Mouse (Mus musculus) midbrain, postnatal 0 days (tissue): ENCODE measurements around the gene Vti1a. TPM values are rescaled to one million over a fixed set of nuclear protein-coding genes. Genes with fewer than 3 reads are reported as not detected.

ENCODE experiments used
- ATAC-seq: fragments of 200-750 bp; cut with Nextera tagmentation; 2 replicates; pipeline ENCODE4 v1.8.0; 2017; ENCODE audit warnings: moderate number of reproducible peaks, mild to moderate bottlenecking, moderate TSS enrichment, moderate library complexity; ENCODE audit not compliant: low FRiP score
- DNase-seq: peaks from one replicate; pipeline ENCODE4 v3.0.0-alpha.2; 2015; ENCODE audit warnings: low spot score
- H3K27ac ChIP-seq: fragments of 300-500 bp; sonication (generic); 2 replicates; pipeline ENCODE4 v1.5.1; 2014; ENCODE audit warnings: low read depth, mild to moderate bottlenecking, low read length, mixed read lengths
- H3K27me3 ChIP-seq: fragments of 300-500 bp; sonication (generic); 2 replicates; pipeline ENCODE4 v1.6.1; 2014; ENCODE audit warnings: low read length, control low read depth, mixed read lengths; ENCODE audit not compliant: insufficient read depth
- H3K36me3 ChIP-seq: fragments of 300-500 bp; sonication (generic); 2 replicates; pipeline ENCODE4 v1.6.1; 2014; ENCODE audit warnings: low read length, control low read depth, mixed read lengths; ENCODE audit not compliant: insufficient read depth
- H3K4me1 ChIP-seq: fragments of 300-500 bp; sonication (generic); 2 replicates; pipeline ENCODE4 v1.6.1; 2014; ENCODE audit warnings: mild to moderate bottlenecking, control low read depth, antibody characterized with exemption, low read length, mixed read lengths; ENCODE audit not compliant: insufficient read depth
- H3K4me2 ChIP-seq: fragments of 300-500 bp; sonication (generic); 2 replicates; pipeline ENCODE4 v1.6.1; 2014; ENCODE audit warnings: low read depth, mild to moderate bottlenecking, low read length, mixed read lengths; ENCODE audit not compliant: poor library complexity, severe bottlenecking
- H3K4me3 ChIP-seq: fragments of 300-500 bp; sonication (generic); 2 replicates; pipeline ENCODE4 v1.5.1; 2014; ENCODE audit warnings: low read depth, mild to moderate bottlenecking, low read length, moderate library complexity
- H3K9ac ChIP-seq: fragments of 300-500 bp; sonication (generic); replicated peaks from 2 replicates; pipeline ENCODE4 v1.6.1; 2014; ENCODE audit warnings: mild to moderate bottlenecking, low read length, moderate library complexity, mixed read lengths; ENCODE audit not compliant: poor library complexity, severe bottlenecking
- H3K9me3 ChIP-seq: fragments of 300-500 bp; sonication (generic); 2 replicates; pipeline ENCODE4 v1.6.1; 2016; ENCODE audit warnings: low read length, control low read depth
- CTCF ChIP-seq: IDR thresholded peaks from 2 replicates; pipeline ENCODE4 v1.5.1; 2016; ENCODE audit warnings: antibody characterized with exemption, mild to moderate bottlenecking
- WGBS: fragments of 180-500 bp; shearing (Covaris S2); extraction: QIAGEN DNeasy Blood & Tissue Kit; methylation state at CpG from one replicate; pipeline ENCODE4 v1.1.7; 2014; 5-methylcytosine and 5-hydroxymethylcytosine counted together
- polyA plus RNA-seq: library from polyadenylated mRNA; unstranded; fragments of >200 nt; fragmentation: Nextera tagmentation; extraction: Ambion mirVana; gene quantifications from 2 replicates; pipeline ENCODE4 v1.2.1, GENCODE M21; 2015
- total RNA-seq: library from RNA; depleted of rRNA; stranded (reverse); fragments of >200 nt; gene quantifications from 2 replicates; pipeline ENCODE4 v1.2.3, GENCODE M21; 2014

The Vti1a gene
- total and polyA plus RNA-seq, 2 experiments from 2014 or later: 34.2 to 43.2 TPM

GRCm38 (mm10) chr19:55622821-55623220 is 306.7 kb downstream of the Vti1a start:
- ATAC-seq (no peak), DNase-seq (no peak)
- Histone ChIP-seq H3K9me3 (no peaks in the 10 kb centered on the region), H3K9ac (no peak overlapping the region), H3K27me3 (no peaks in the 10 kb centered on the region), H3K27ac (no peak overlapping the region), H3K4me1 (peaks cover 3% of the 10 kb centered on the region; the same call in 1 of the 2 replicates), H3K36me3 (no peaks in the 10 kb centered on the region), H3K4me3 (no peak overlapping the region), H3K4me2 (no peak overlapping the region)
- WGBS: 79% methylated on average over 18 of the region's 18 CpGs
- no peak for TF ChIP-seq CTCF

DNA sequence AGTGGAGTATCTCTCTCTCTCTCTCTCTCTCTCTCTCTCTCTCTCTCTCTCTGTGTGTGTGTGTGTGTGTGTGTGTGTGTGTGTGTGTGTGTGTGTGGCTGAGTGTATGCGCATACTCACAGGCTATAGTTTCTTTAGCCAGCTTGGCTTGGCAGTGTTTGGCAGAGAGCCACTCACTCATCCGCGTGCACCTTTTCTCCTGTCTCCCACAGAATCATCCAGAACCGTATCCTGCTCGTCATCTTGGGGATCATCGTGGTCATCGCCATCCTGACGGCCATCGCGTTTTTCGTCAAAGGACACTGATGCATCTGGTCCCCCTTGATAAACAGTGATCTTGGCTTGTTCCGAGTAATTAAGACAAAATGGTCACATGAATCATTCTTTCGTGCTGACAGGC is 307.5 kb downstream of the Vti1a start:
- TF ChIP-seq CTCF: no peak
- Histone ChIP-seq H3K4me2 (no peak overlapping the region), H3K36me3 (no peaks in the 10 kb centered on the region), H3K9me3 (no peaks in the 10 kb centered on the region), H3K4me1 (peaks cover 3% of the 10 kb centered on the region; the same call in 1 of the 2 replicates), H3K27ac (no peak overlapping the region), H3K9ac (no peak overlapping the region), H3K4me3 (no peak overlapping the region), H3K27me3 (no peaks in the 10 kb centered on the region)
- DNase-seq (no peak), ATAC-seq (no peak)
- WGBS: 65% methylated on average over 13 of the region's 13 CpGs

DNA sequence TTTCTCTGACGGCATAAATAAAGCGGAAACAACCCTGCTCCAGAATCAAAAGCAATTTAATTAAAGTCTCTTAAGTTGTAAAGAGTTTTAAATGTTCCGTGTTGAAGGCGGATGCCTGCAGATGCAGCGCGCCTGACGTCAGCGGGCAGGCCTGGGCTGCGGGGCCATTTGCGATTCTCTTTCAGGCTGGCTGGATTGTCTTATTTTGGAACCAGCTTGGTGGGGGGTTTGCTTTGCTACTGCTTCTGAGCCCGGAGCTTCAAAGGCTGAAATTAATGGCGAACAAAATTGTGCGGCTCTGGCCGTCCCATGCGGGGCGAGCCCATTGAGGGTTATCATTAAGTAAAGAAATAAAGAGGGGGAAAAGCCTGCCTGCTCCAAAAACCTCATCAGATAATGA is 310.4 kb downstream of the Vti1a start:
- TF ChIP-seq CTCF: no peak
- peak overlapping the region; percentile 71 for H3K27ac ChIP-seq
- H3K9ac ChIP-seq: no peak overlapping the region
- peaks cover 3% of the 10 kb centered on the region; the same call in 1 of the 2 replicates for H3K4me1 ChIP-seq
- DNase-seq (no peak), ATAC-seq (no peak)
- 29% methylated on average over 16 of the region's 16 CpGs for WGBS
- peak overlapping the region; percentile 39 for H3K4me2 ChIP-seq
- no peaks in the 10 kb centered on the region for H3K9me3 ChIP-seq
- H3K4me3 ChIP-seq: no peak overlapping the region
- no peaks in the 10 kb centered on the region for H3K36me3 ChIP-seq
- no peaks in the 10 kb centered on the region for H3K27me3 ChIP-seq

- no peak overlapping the region for H3K4me3 ChIP-seq
- H3K9ac ChIP-seq: no peak overlapping the region
- ATAC-seq (no peak), DNase-seq (no peak)
- H3K27ac ChIP-seq: peak overlapping the region; percentile 71
- peak overlapping the region; percentile 39; the same call in 1 of the 2 replicates for H3K4me2 ChIP-seq
- TF ChIP-seq CTCF: no peak
- WGBS: 37% methylated on average over 12 of the region's 12 CpGs
- H3K27me3 ChIP-seq: no peaks in the 10 kb centered on the region
- no peaks in the 10 kb centered on the region for H3K9me3 ChIP-seq
- peaks cover 3% of the 10 kb centered on the region; the same call in 1 of the 2 replicates for H3K4me1 ChIP-seq
- H3K36me3 ChIP-seq: no peaks in the 10 kb centered on the region
Measured at GRCm38 (mm10) chr19:55626952-55627351, 310.9 kb downstream of the Vti1a start.

GRCm38 (mm10) chr19:55635488-55635887 is 319.4 kb downstream of the Vti1a start:
- TF ChIP-seq CTCF: no peak
- H3K4me2 ChIP-seq: no peak overlapping the region
- DNase-seq (peak; percentile 39), ATAC-seq (no peak)
- no peak overlapping the region for H3K27ac ChIP-seq
- H3K27me3 ChIP-seq: no peaks in the 10 kb centered on the region
- H3K9me3 ChIP-seq: no peaks in the 10 kb centered on the region
- no peak overlapping the region for H3K9ac ChIP-seq
- 34% methylated on average over 15 of the region's 15 CpGs for WGBS
- no peaks in the 10 kb centered on the region for H3K36me3 ChIP-seq
- no peak overlapping the region for H3K4me3 ChIP-seq
- no peaks in the 10 kb centered on the region for H3K4me1 ChIP-seq

- ATAC-seq (no peak), DNase-seq (no peak)
- 91% methylated on average over 6 of the region's 6 CpGs for WGBS
- H3K9me3 ChIP-seq: no peaks in the 10 kb centered on the region
- H3K4me1 ChIP-seq: peaks cover 2% of the 10 kb centered on the region; the same call in 1 of the 2 replicates
- no peak overlapping the region for H3K4me2 ChIP-seq
- H3K9ac ChIP-seq: no peak overlapping the region
- no peak overlapping the region for H3K4me3 ChIP-seq
- H3K27me3 ChIP-seq: no peaks in the 10 kb centered on the region
- TF ChIP-seq CTCF: no peak
- no peaks in the 10 kb centered on the region for H3K36me3 ChIP-seq
- H3K27ac ChIP-seq: no peak overlapping the region
Measured at GRCm38 (mm10) chr19:55640251-55640650, 324.2 kb downstream of the Vti1a start.
